Mouse (Mus musculus) left cerebral cortex, adult 9 months (tissue): ENCODE results near the gene Chid1.

ENCODE experiments used
- DNase-seq, 2 experiments: peaks; one replicate each; pipeline ENCODE4 v3.0.0; 2022; ENCODE audit warnings: low spot score in 2 of 2

Gene Chid1

GRCm38 (mm10) chr7:141502556-141502905, 37.1 kb downstream of the Chid1 start:
- DNase-seq, result no peak

- DNase-seq, result no peak
These were observed 37.7 kb downstream of the Chid1 start for GRCm38 (mm10) chr7:141501820-141502555.

GRCm38 (mm10) chr7:141497600-141497999, 42.1 kb downstream of the Chid1 start:
- no peak for DNase-seq

GRCm38 (mm10) chr7:141495940-141496339, 43.7 kb downstream of the Chid1 start:
- no peak for DNase-seq

GRCm38 (mm10) chr7:141495379-141495778, 44.3 kb downstream of the Chid1 start:
- no peak for DNase-seq

GRCm38 (mm10) chr7:141493729-141494128, 45.9 kb downstream of the Chid1 start:
- DNase-seq, result no peak

GRCm38 (mm10) chr7:141492738-141493137, 46.9 kb downstream of the Chid1 start:
- no peak for DNase-seq

GRCm38 (mm10) chr7:141491151-141491550, 48.5 kb downstream of the Chid1 start:
- DNase-seq, result no peak

- DNase-seq, result no peak
These were observed 52.5 kb downstream of the Chid1 start for GRCm38 (mm10) chr7:141487141-141487540.

- DNase-seq, result no peak
These were observed 53.4 kb downstream of the Chid1 start for GRCm38 (mm10) chr7:141486239-141486638.

GRCm38 (mm10) chr7:141485606-141486005, 54.1 kb downstream of the Chid1 start:
- no peak for DNase-seq

- DNase-seq, result no peak
These were observed 54.5 kb downstream of the Chid1 start for GRCm38 (mm10) chr7:141485186-141485585.

GRCm38 (mm10) chr7:141484186-141485120, 55.2 kb downstream of the Chid1 start:
- no peak for DNase-seq

- DNase-seq, result no peak
These were observed 56.5 kb downstream of the Chid1 start for GRCm38 (mm10) chr7:141483114-141483653.

- DNase-seq, result no peak
These were observed 57.1 kb downstream of the Chid1 start for GRCm38 (mm10) chr7:141482531-141483024.

GRCm38 (mm10) chr7:141481498-141482401, 57.9 kb downstream of the Chid1 start:
- DNase-seq, result peak in 1 of 2 experiments; percentile 59

GRCm38 (mm10) chr7:141480842-141481497, 58.7 kb downstream of the Chid1 start:
- peak in 1 of 2 experiments; percentile 84 for DNase-seq

GRCm38 (mm10) chr7:141478270-141478748, 61.3 kb downstream of the Chid1 start:
- DNase-seq, result no peak

GRCm38 (mm10) chr7:141477578-141478269, 61.9 kb downstream of the Chid1 start:
- DNase-seq, result no peak

- DNase-seq, result no peak
These were observed 62.7 kb downstream of the Chid1 start for GRCm38 (mm10) chr7:141476981-141477370.
